Mouse (Mus musculus): ENCODE results near the gene Zfp563.
A peak's percentile ranks its signal among the peaks of the same experiment; 100 is the strongest.

GRCm38 (mm10) chr17:33092391-33093193 is 3.5 kb downstream of the Zfp563 start:
- TF ChIP-seq CTCF (IDR thresholded peaks at IDR 0.05) = no peak
- 0 out of 2 replicates have a peak, but pooled peaks have one; percentile 48 for TF ChIP-seq POLR2A (IDR thresholded peaks at IDR 0.05; ENCODE audit: insufficient read depth, low read depth, low read length)
- 0 out of 2 replicates have a peak, but pooled peaks have one; percentile 32 for TF ChIP-seq EP300 (IDR thresholded peaks at IDR 0.05; ENCODE audit: insufficient read depth, low read depth, low read length)

Measured in heart, adult 2 months (tissue).